Mouse (Mus musculus): ENCODE measurements at regions not wholly inside any gene's neighbourhood (a gene's known extent, or its start where the extent isn't known, plus 50 kb on each side); places are given as distances from the start of the nearest gene placed in this dataset.
A peak's percentile ranks its signal among the peaks of the same experiment; 100 is the strongest.

DNA sequence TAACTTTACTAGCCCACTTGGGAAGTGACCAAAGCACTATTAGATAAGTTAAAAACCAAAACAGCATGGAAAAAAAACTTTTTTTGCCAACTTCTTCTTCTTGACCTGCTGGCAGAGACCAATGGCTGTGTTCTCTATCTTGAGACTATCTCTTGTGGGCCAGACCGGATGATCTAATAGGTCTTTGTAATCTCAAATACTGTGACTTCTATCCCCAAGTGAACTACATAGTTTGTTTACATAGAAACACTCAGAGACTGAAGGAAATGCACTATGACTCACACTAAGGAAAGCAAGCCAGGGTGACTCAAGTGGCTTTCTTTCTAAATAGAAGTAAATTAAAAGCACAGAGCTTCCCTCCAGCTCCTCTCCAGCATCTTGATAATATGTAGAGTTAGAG, 384.3 kb upstream of the Ubash3b start:
- peak in 1 of 2 experiments; percentile 39 for DNase-seq

DNA sequence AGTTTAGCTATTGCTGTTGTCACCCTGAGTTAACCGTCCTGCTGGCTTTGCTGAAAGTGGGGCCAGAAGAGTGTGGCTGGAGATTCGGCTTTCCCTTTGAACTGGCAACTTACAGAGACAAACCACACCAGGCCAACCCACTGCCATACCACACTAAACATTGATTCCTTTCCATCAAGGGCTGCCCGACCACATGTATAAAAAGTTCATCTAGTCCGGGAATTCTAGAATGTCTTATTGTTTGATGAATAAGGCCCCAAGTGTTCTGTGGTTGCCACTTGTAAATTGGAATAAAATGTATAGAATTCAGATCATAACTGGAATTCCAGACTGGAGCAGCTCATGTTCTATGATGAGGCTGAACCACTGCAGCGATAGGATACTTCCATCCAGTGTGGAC, 381.0 kb upstream of the Ubash3b start:
- DNase-seq = no peak

DNA sequence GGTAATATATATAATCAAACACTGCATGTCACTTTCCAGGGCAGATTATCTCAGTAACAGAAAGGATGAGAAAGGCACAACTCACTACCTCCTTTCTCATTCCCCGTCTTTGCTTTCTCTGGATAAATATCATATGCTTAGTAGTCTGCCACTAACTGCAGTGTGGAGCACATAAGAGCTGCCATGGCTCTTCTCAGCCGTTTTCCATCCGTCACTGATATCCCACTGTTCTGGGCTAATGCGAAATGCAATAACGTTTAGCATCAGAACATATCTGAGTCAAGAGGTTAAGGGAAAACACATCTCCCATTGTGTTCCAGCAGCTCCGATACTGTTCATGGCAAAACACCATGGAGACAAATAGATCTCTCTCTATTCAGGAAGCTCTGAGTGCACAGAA, 379.8 kb upstream of the Ubash3b start:
- no peak for DNase-seq

DNA sequence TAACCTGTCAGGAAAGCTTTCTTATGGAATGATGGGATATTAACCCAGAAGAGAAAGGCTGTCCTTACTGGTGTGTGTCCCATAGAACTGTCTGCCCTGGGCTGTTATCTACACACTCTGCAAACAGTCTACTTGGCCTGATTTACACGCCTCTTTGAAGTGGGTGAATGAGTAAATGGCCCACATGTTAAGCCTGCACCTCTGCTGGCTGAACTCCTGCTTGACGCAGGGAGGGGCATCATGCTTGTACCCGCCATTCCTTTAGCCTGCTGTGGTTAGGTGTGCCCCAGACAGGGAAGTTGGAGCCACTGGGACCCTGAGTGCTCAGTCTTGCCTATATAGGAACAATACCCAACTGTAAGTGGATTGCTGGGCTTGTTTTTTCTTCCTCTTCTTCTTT, 371.3 kb upstream of the Ubash3b start:
- DNase-seq = no peak

DNA sequence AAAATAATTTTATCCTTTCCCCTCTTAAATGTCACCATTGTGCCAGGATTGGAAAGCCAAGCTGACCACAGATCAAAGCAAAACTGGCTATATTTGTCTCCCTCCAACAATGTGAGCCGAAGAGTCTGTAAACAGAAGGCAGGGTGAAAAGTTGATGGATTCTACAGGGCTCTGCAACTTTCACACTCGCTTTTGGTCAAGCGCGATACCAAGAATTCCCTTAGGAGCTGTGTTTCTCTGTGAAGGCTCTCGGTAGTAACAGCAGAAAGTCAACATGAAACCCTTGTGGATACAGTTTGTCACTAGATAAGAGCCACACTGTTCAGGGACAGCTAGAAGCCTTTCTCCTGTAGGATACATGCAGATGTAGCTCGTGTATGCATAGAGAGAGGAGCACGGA, 370.8 kb upstream of the Ubash3b start:
- peak in 1 of 2 experiments; percentile 8 for DNase-seq

GRCm38 (mm10) chr9:41531596-41531995, 370.1 kb upstream of the Ubash3b start:
- DNase-seq = no peak

DNA sequence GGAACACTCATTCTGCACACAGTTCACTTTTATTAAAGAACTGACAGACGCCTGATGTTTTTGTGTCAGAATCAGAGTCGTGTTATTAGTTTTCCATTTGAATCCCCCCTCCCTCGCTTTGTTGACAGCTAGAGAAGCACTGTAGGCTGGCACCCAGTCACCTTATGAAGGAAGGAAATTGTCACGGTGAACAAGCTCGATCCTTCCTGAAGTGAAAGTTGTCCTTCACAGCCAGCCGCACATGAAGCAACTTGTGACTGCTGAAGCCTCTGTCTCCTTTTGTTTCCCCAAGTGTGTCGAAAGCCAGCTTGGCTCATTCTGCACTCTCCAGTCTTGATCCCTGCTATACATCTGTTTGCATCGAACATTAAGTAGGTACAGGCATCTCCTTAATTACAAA, 364.6 kb upstream of the Ubash3b start:
- no peak for DNase-seq

DNA sequence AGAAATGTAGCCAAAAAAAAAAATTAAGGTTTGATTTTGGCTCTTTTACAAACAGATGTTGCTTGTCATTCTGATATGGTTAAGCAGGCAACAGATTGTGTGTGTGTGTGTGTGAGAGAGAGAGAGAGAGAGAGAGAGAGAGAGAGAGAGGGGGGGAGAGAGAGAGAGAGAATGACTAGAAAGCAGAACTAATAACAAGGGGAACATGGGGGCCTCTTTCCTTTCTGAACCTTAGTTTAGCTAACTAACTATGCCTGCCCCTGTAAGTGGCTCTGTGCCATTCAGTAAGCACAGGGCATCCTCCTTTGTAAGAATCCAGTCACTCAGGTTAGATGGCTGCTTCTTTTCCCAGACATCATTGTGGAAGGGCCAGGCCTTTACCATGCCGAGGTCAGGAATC, 364.0 kb upstream of the Ubash3b start:
- no peak for DNase-seq

DNA sequence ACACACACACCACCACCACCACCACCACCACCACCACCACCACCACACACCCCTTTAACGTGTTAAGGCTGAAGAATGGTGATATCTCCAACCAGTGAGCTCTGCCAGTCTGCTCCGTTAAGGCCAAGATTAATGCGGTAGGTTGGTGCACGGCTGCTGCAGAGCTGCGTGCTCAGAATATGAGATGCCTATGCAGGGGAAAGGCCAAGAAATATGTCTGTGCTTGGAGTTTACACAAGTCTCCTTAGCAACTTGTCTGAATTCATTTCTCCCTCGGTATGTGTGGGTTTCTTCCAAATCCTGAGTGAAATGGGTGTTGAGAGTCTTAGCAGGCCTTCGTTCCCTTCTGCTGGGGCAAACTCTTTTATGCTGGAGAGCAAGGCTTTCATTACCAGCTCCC, 363.1 kb upstream of the Ubash3b start:
- DNase-seq = no peak

DNA sequence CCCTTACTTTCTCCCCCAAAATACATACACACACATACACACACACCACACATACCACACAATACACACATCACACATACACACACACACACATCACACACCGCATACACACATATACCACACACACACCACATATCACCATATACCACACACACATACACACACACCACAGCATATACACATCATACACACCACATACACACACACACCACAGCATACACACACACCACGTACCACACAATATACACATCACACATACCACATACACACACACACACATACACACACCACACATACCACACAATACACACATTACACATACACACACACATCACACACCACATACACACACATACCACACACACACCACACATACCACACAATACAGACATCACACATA, 362.5 kb upstream of the Ubash3b start:
- no peak for DNase-seq

DNA sequence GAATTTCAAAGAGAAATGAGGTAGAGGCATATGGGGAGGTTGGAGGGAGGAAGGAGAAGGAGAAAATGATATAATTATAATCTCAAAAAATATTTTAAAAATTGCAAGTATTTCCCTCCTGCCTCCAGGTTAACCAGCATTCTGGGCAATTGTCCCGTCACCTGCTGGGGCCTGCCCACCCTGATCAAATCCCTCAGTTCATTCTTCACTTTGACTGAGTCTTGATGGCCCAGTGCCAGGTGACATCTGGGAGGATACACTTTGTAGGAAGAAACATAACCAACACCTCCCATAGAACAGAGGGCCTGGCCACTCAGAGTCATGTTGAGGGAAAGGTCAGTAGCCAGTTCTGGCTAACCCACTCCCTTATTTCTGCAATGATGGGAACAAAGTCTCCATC, 360.8 kb upstream of the Ubash3b start:
- no peak for DNase-seq

- no peak for DNase-seq
Observed at GRCm38 (mm10) chr9:41517787-41518186, 356.3 kb upstream of the Ubash3b start.

- DNase-seq = no peak
Observed at GRCm38 (mm10) chr9:41517053-41517696, 355.7 kb upstream of the Ubash3b start.

DNA sequence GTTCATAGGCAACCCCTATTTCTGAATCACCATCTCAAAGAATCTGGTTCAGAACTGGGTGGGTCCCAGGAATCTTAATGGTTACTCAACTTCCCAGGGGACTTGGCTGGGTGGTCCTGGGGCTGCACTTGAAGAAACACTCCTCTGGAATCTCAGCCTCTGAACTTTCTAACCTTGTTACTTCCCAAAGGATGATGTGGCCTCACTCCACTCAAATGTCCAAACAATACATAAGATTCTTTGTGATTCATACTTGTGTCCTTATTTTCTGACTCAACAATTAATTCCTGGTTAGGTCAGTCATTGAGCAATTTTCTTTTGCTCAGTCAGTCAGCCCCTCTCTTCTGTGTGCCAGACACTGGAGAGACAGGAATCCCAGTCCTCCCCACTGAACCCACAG, 353.7 kb upstream of the Ubash3b start:
- no peak for DNase-seq

DNA sequence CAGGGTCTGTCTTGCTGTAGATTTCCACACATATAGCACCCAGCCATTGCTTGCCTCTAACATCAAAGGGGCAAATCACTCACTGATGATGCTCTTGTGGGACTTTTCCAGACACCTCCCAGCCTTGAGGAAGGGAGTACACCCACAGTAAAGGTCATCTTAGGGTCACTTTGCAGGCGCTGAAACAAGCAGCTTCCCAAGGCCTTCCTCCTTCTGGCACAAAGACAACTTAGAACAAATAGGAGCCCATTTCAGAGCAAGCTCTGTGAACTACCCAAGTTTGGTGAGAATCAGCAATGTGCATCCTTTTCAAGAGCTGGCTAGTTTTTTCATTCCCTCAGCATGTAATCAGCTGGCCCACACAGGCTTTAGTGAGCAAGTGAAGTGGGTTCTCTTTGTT, 352.2 kb upstream of the Ubash3b start:
- DNase-seq = no peak

DNA sequence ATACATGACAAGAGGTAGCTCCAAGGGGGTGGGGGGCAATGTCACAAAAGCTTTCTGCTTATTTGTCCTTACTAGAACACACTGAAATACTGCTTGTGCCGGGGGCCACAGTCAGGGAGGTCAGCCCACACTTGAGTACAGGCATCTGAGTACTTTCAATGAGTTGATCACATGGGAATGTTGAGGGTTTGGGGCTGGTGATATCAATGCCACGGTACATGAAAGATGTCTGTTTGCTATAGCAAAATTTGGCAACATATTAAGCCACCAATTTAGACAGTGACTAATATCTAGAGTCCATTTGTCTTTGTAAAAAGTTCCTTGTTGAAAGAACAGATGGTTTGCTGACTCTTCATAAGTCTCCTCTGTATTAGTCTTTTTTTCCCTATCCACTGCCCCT, 348.1 kb upstream of the Ubash3b start:
- no peak for DNase-seq

DNA sequence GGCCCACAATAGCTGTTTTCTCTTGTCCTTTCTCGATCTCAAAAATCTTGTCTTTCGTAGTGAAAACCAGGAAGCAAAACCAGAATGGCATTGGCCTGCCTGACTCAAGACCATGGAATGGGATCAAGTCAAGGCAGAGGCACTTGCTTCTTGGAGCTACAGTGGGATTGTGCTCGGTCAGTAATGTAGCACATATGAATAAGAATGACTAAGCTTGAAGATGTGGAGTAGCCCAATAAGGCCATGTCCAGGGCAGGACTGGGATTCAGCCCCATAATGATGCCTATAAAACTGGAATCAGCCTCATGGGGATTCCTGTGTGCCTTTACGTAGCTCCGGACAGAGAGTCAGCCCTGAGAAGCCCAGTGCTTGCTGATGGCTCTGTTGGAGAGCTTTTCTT, 347.2 kb upstream of the Ubash3b start:
- no peak for DNase-seq

GRCm38 (mm10) chr9:41498326-41498725, 336.8 kb upstream of the Ubash3b start:
- no peak for DNase-seq

- DNase-seq = no peak
Observed at GRCm38 (mm10) chr9:41490112-41490511, 328.6 kb upstream of the Ubash3b start.

DNA sequence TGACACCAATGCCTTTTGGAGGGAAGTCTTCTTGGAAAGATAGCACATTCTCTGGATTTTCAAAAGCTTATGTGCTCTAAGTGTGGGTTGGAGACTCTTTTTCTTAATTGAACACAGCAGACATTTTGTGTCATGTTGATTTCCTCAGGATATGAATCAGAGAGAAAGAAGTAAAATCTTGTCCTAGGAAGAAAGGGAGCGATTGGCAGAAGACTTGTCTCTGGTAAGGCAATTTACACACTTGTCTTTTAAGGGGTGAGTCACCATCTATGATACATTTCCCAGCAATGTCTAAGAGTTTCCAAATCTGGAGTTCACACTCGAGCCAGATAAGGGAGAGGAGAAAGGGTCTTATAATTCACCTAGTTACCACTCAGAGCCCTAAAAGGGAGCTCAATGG, 326.5 kb upstream of the Ubash3b start:
- DNase-seq = no peak

DNA sequence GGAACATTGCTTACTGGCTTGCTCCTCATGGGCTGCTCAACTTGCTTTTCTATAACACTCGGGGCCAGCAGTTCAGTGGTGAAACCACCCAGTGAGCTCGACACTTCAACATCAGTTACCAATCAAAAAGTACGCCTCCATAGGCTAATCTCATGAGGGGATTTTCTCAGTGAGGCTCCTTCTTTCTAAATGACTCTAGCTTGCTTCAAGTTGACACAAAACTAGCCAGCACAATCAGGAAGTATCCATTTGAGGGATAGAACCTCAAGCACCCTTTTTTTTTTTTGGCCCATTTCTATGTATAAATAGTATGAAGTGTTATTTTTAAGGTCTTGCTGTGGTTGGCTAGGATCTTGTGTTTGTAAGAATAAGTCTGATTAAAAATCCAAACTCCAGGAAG, 321.7 kb upstream of the Ubash3b start:
- DNase-seq = no peak

DNA sequence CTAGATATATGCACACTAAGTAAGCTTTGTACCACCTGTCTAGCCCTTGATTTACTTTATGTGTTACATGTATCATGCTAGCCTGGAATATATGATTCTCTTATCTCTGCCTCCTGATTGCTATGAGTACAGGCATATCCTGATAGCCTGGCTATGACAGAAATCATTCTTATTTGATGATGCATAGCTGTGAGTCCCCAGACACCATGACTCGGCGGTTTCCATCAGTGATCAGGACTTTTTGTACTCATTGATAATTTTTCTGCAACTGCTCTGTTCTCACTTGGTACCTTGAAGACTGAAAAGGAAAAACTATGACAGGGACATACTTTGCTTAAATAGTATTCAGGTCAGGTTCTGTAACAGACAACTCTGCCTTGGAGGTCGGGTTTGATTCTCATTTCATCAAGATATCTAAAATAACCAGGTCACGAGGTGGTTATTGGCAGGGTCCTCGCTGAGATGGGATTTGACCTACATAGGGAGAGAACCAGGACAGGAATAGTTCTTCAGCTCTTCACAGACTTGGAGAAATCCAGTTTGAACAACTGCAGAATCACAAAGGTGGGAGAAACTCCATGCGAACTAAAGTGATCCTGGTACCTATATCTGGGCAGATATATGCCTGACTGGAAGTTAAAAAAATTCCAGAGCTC, 320.2 kb upstream of the Ubash3b start:
- DNase-seq = no peak

- DNase-seq = peak; percentile 19 to 33
Observed at GRCm38 (mm10) chr9:41479854-41480749, 318.6 kb upstream of the Ubash3b start.

DNA sequence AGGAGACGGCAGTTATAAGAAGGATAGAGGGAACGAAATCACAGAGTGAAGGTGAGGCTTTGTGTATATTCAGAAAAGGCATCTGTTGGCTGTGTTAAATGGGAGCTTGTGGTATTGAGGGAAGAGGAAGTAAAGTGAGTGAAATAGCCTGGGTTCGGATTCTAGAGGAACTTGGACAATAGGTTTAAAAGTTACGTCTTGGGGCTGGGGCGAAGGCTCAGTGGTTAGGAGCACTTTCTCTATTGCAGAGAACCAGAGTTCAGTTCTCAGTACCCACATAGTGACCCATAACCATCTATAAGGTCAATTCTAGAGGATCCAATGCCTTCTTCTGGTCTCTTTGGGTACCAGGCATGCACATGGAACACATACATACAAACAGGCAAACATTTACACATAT, 317.6 kb upstream of the Ubash3b start:
- DNase-seq = no peak
